In genomic region chr13:110627732-110628131, GRCm38 (mm10) we compare ENCODE assay signal across 9 mouse cellular contexts.
DNase-seq lines count a peak whose midpoint lies in the region; ATAC-seq lines count a peak whose summit lies in the region.
"Had no signal": no experiment of that assay in that cellular context is flagged by ENCODE, and none has a peak within 500 bp of the region (broad histone marks: within the 10 kb centered on the region; RNA-seq: fewer than 3 reads in every experiment).

No protein-coding gene starts in this region.

- ATAC-seq in CD4-positive, CD25-positive, alpha-beta regulatory T cell, adult 4 months = no peak

- intact Hi-C loops in left cerebral cortex, postnatal 14 days (cut with DNase I) = loop anchor here (2.0 to 10.0 kb wide), 3 partner anchors 185 to 337 kb away; partner anchors contain the start of gene Plk2
- intact Hi-C loops in heart, postnatal 36 days (cut with DNase I) = no loop called here

- DNase-seq in CD4-positive, CD25-positive, alpha-beta regulatory T cell, adult 2 months (ENCODE audit: low read depth, low spot score) = peak; percentile 1
- DNase-seq in right cerebral cortex, adult 18-20 months = peak; percentile 94
- no peak for DNase-seq in right cerebral cortex, postnatal 4 days
- DNase-seq in left cerebral cortex, postnatal 14 days (ENCODE audit: low spot score in 2 of 2) = peak; percentile 84 to 91
- DNase-seq in cerebellum, adult 11 months = no peak
- no peak for DNase-seq in cerebellum, postnatal 36 days
- no peak for DNase-seq in heart, postnatal 36 days
- DNase-seq: liver, embryonic 13.5 days had no signal

Comparison
In these comparisons a context has a peak if more than half of its experiments do, and no peak if none do; other contexts are left out.
1. DNase-seq: peak in CD4-positive, CD25-positive, alpha-beta regulatory T cell, adult 2 months (single experiment), right cerebral cortex, adult 18-20 months (single experiment) and left cerebral cortex, postnatal 14 days (2 of 2); none in right cerebral cortex, postnatal 4 days (single experiment), cerebellum, adult 11 months (single experiment), cerebellum, postnatal 36 days (0 of 2) and heart, postnatal 36 days (0 of 2).